Mouse (Mus musculus) C2C12 (cell line): ENCODE results near the gene 4930507D05Rik. TPM values are rescaled to one million over a fixed set of nuclear protein-coding genes. Genes with fewer than 3 reads are reported as not detected.

Experiments
- H3K27me3 ChIP-seq: one replicate; pipeline ENCODE4 v1.6.1; 2011; ENCODE audit not compliant: control insufficient read depth, insufficient read depth, insufficient read length
- H3K36me3 ChIP-seq: one replicate; pipeline ENCODE4 v1.6.1; 2011; ENCODE audit not compliant: control insufficient read depth, insufficient read depth
- H3K4me3 ChIP-seq: one replicate; pipeline ENCODE4 v1.5.1; 2011; ENCODE audit warnings: mild to moderate bottlenecking, control low read depth; ENCODE audit not compliant: poor library complexity, insufficient read depth, severe bottlenecking
- H3K79me2 ChIP-seq: one replicate; pipeline ENCODE4 v1.6.1; 2011; ENCODE audit not compliant: control insufficient read depth, insufficient read depth
- H3K79me3 ChIP-seq: one replicate; pipeline ENCODE4 v1.6.1; 2011; ENCODE audit warnings: low read depth, control low read depth
- H3ac ChIP-seq: one replicate; pipeline ENCODE3; 2011; ENCODE audit warnings: low read depth; ENCODE audit not compliant: control insufficient read depth, insufficient read length
- CEBPB ChIP-seq: IDR thresholded peaks from one replicate; pipeline ENCODE4 v1.6.1; 2011; ENCODE audit warnings: low read depth, mild to moderate bottlenecking, control low read depth, moderate library complexity
- CTCF ChIP-seq: IDR thresholded peaks from one replicate; pipeline ENCODE4 v1.5.1; 2011; ENCODE audit not compliant: control insufficient read depth, insufficient read depth, insufficient read length
- FOSL1 ChIP-seq: IDR thresholded peaks from one replicate; pipeline ENCODE4 v1.8.0; 2011; ENCODE audit warnings: mild to moderate bottlenecking, low read length; ENCODE audit not compliant: poor library complexity, insufficient read depth, severe bottlenecking
- MAX ChIP-seq: IDR thresholded peaks from one replicate; pipeline ENCODE4 v1.6.1; 2011; ENCODE audit warnings: mild to moderate bottlenecking, control low read depth
- MYOD1 ChIP-seq: IDR thresholded peaks from one replicate; pipeline ENCODE4 v1.6.1; 2011; ENCODE audit warnings: low read depth; ENCODE audit not compliant: control insufficient read depth, insufficient read length
- MYOG ChIP-seq: IDR thresholded peaks from one replicate; pipeline ENCODE4 v1.6.1; 2011; ENCODE audit not compliant: control insufficient read depth, insufficient read length; ENCODE audit errors: extremely low read depth
- USF1 ChIP-seq: IDR thresholded peaks from one replicate; pipeline ENCODE4 v1.6.1; 2011; ENCODE audit warnings: low read depth, mild to moderate bottlenecking, control low read depth, moderate library complexity
- polyA plus RNA-seq: library from polyadenylated mRNA; unstranded; fragments of >200 nt; fragmentation: generic; extraction: Trizol; gene quantifications from one replicate; pipeline ENCODE4 v1.2.1, GENCODE M21; 2012; ENCODE audit warnings: missing spikeins

The 4930507D05Rik gene
- polyA plus RNA-seq, 1 experiment: 0.21 TPM

DNA sequence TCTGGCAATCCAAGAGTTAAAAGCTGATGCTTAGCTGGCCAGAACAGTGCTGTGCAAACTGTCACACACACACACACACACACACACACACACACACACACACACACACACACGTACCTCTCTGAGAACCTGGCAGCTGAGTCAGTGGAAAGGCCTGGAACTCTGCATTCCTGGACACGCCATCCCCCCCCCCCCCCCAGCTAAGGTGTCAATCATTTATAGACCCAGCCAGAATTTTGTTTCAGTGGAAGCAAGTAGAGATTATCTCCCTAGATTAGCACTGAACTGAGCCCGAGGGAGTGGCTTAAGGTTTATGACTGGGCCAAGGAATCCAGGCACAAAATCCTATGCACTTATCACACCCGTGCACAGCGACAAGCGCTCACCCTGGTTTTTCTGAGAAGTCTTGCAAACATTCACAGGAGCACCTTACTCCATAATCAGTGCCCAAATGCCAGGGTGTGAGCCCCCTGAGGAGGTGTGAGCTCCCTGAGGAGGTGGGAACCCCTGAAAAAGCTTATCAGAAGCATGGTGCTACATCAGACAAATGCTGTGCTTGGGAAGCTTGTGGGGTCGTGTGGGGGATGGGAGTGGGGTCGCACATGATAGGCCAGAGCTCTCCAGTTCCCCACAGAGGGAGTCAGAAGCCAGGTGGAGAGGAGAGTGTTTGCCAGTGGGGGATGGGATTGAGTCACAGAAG, 36.2 kb upstream of the 4930507D05Rik start:
- no peaks in the 10 kb centered on the region for H3K36me3 ChIP-seq
- no peak for TF ChIP-seq USF1
- no peak for TF ChIP-seq MYOD1
- no peak for TF ChIP-seq FOSL1
- TF ChIP-seq MYOG: no peak
- TF ChIP-seq MAX: no peak
- no peak for TF ChIP-seq CTCF
- no peak for TF ChIP-seq CEBPB

DNA sequence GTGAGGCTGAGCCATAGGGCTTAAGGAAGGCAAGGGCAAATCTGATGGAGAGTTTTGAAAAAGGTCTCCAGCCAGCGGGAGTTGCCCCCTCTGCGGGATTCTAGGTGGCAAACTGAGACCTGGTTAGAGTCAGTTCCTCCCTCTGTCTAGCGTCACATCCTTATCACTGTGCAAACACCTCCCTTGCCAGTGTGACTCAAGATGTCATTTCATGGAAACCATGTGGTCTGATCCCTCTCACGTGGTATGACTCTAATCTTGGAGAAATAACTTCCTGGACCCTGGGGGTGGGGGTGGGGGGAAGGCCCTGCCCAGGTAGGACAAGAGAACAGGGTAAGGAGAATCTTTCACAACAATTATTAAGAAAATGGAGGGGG, 35.7 kb upstream of the 4930507D05Rik start:
- Histone ChIP-seq H3K36me3 (no peaks in the 10 kb centered on the region), H3ac (no peak overlapping the region), H3K79me2 (no peaks in the 10 kb centered on the region), H3K27me3 (peaks cover 9% of the 10 kb centered on the region), H3K79me3 (no peaks in the 10 kb centered on the region), H3K4me3 (no peak overlapping the region)
- TF ChIP-seq USF1 (peak; percentile 15), MAX (no peak)

More for the DNA sequence above, 36.2 kb upstream of the 4930507D05Rik start:
- H3K79me2 ChIP-seq: no peaks in the 10 kb centered on the region
- no peak overlapping the region for H3ac ChIP-seq
- H3K79me3 ChIP-seq: no peaks in the 10 kb centered on the region
- no peak overlapping the region for H3K4me3 ChIP-seq
- peaks cover 13% of the 10 kb centered on the region for H3K27me3 ChIP-seq

GRCm38 (mm10) chr10:62418831-62419356, 30.4 kb upstream of the 4930507D05Rik start:
- H3K79me2 ChIP-seq: no peaks in the 10 kb centered on the region
- no peaks in the 10 kb centered on the region for H3K36me3 ChIP-seq
- TF ChIP-seq FOSL1: no peak
- no peak for TF ChIP-seq CEBPB
- no peak for TF ChIP-seq CTCF
- no peak for TF ChIP-seq MAX
- TF ChIP-seq MYOD1: no peak
- no peak for TF ChIP-seq USF1
- no peak for TF ChIP-seq MYOG
- no peaks in the 10 kb centered on the region for H3K79me3 ChIP-seq
- no peaks in the 10 kb centered on the region for H3K27me3 ChIP-seq
- H3K4me3 ChIP-seq: no peak overlapping the region
- no peak overlapping the region for H3ac ChIP-seq

- no peak overlapping the region for H3ac ChIP-seq
- H3K36me3 ChIP-seq: no peaks in the 10 kb centered on the region
- H3K79me3 ChIP-seq: no peaks in the 10 kb centered on the region
- TF ChIP-seq MAX: no peak
- no peak for TF ChIP-seq FOSL1
- TF ChIP-seq CEBPB: no peak
- no peak for TF ChIP-seq CTCF
- no peak for TF ChIP-seq USF1
- no peak for TF ChIP-seq MYOD1
- no peak for TF ChIP-seq MYOG
- H3K27me3 ChIP-seq: no peaks in the 10 kb centered on the region
- no peak overlapping the region for H3K4me3 ChIP-seq
- H3K79me2 ChIP-seq: no peaks in the 10 kb centered on the region
Observed at GRCm38 (mm10) chr10:62419422-62419821, 29.9 kb upstream of the 4930507D05Rik start.

GRCm38 (mm10) chr10:62420399-62420798, 28.9 kb upstream of the 4930507D05Rik start:
- Histone ChIP-seq H3K79me2 (no peaks in the 10 kb centered on the region), H3K36me3 (no peaks in the 10 kb centered on the region), H3K79me3 (no peaks in the 10 kb centered on the region), H3ac (no peak overlapping the region), H3K4me3 (no peak overlapping the region), H3K27me3 (no peaks in the 10 kb centered on the region)
- no peak for TF ChIP-seq FOSL1
- TF ChIP-seq CEBPB: no peak
- TF ChIP-seq USF1: no peak
- TF ChIP-seq MAX: no peak
- no peak for TF ChIP-seq CTCF
- TF ChIP-seq MYOG: no peak
- TF ChIP-seq MYOD1: no peak

DNA sequence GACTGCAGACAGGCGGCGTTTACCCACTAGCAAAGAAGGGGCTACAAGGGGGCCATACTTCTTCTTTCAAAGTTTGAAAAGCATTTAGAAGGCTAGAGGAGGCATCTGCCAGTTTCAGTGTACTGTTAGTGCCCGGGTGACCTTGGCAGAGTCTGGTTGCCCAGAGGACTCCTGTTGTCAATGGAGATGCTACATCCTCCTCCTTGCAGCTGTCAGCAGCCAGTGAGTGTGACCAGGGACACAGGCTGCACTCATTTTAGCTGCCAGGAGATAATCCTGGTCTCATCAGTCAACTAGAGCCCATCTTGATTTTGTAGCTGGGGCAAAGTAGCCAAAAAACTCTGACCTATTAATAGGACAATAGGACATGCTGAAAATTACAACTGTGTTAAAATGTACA, 28.2 kb upstream of the 4930507D05Rik start:
- Histone ChIP-seq H3K27me3 (no peaks in the 10 kb centered on the region), H3ac (no peak overlapping the region), H3K79me2 (no peaks in the 10 kb centered on the region), H3K4me3 (no peak overlapping the region), H3K79me3 (no peaks in the 10 kb centered on the region), H3K36me3 (no peaks in the 10 kb centered on the region)
- TF ChIP-seq CEBPB: no peak
- TF ChIP-seq CTCF: no peak
- no peak for TF ChIP-seq FOSL1
- TF ChIP-seq USF1: no peak
- no peak for TF ChIP-seq MYOD1
- TF ChIP-seq MYOG: no peak
- no peak for TF ChIP-seq MAX
